Mouse (Mus musculus): ENCODE results near the gene Rps6kc1.

DNA sequence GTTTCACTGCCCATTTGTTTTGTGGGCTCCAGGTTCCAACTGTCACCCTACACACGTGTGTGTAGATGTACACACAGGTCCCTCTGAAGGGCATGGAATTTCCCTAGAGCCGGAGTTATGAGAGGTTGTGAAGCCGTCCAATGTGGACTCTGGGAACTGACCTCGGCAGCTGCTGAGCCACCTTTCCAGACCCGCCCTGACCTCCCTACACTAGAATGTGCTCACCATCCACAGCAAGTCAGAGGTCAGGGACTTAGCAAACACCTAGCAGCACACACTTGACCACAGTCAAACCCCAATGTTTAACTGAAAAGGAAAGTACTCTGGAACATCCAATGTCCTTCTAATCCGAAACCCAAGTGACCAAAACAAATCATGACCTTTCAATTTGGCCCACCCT is 30.9 kb downstream of the Rps6kc1 start:
- TF ChIP-seq POLR2A (IDR thresholded peaks at IDR 0.05; ENCODE audit: extremely low read depth, insufficient read depth, low read length) (no peak), CTCF (IDR thresholded peaks at IDR 0.05; ENCODE audit: low read depth, low read length) (no peak)

Data from liver, adult 2 months (tissue).